Mouse (Mus musculus) left cerebral cortex, postnatal 4 days (tissue): ENCODE results near the gene Tspan33. TPM values are rescaled to one million over a fixed set of nuclear protein-coding genes. Genes with fewer than 3 reads are reported as not detected.
"Not testable (repeated sequence)": the region's sequence is repeated elsewhere in the genome, so short reads cannot be mapped to it uniquely, and the experiment has no call there.

ENCODE experiments used
- DNase-seq: peaks from one replicate; pipeline ENCODE4 v3.0.0-alpha.2; 2022
- intact Hi-C: fragments of 180-260 bp; cut with DNase I; formaldehyde crosslinking; loops from one replicate; pipeline ENCODE4 v1.15.1; 2025
- total RNA-seq, 2 experiments: library from RNA; stranded (reverse); gene quantifications; 2 replicates each; pipeline ENCODE4 v1.2.3; 2021

Tspan33 gene
- 1 to 10 TPM; 7.0 to 8.8 TPM for total RNA-seq

GRCm38 (mm10) chr6:29693953-29694352 is at the start of gene Tspan33:
Tspan33 (plus strand) TSS chr6:29694222.
- intact Hi-C loops = no loop called here
- peak; percentile 95 for DNase-seq

DNA sequence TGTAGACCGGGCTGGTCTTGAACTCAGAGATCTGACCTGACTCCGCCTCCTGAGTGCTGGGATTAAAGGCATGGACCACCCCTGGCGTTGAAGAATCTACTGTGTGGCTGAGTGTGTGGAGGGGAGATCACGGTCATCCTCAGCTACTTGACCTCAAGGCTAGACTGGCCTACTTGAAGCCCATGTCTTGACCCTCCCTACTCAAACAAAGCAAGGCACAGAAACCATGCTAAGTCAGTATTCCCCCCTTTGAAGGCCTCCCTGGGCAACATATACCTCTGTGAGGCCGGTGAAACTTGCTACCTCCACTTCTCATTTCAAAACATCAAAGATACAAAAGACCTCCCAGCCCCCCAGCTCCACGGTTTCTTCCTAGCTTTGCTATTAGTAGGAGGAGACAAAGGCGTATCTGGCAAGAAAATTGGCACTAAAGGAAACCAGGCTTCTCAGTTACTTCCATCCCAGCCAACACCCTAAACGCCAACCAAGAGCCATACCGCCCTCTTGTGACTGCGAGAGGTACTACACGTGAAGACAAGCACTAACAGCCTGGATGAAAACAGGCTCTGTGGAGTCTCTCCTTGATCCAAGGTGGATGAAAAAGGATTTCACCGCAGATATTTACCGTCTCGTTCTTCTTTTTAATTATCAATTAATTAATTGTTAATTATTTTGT is 44.4 kb upstream of the Tspan33 start:
- intact Hi-C loops = no loop called here
- DNase-seq = peak; percentile 86

DNA sequence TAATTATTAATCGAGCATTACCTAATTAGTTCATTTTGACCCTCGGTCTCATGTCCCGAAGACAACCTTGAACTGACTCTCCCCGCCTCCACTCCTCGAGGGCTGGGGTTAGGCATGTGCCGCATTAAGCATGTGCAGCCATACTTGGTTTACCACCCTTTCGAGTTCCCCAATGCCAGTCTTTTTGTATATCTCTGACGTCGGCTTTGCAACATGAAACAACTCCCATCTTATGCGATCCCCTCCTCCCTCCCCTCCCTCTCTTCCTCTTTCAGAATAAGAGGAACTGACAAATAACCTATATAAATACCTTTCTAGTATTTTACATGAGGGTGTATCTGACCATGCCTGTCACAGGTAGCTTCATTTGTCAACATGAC is 43.9 kb upstream of the Tspan33 start:
- intact Hi-C loops = no loop called here
- no peak for DNase-seq

DNA sequence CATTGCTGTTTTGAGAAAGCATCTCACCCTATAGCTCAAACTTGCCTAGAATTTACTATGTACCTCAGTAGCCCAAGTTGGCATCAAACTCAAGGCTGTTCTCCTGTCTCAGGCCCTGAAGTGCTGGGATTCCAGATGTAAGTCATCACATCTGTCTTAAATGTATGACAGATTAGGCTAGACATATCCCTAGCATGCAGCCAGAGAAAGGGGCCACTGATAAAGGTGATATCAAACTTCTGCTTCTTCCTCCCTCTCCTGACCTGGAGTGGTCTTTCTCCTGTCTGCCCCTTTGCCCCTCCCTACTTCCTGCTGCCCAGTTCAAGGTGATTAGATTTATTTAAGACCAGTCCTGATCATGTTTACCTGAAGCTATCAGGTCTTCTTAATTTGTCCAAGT is 40.8 kb upstream of the Tspan33 start:
- DNase-seq = no peak
- intact Hi-C loops = no loop called here

DNA sequence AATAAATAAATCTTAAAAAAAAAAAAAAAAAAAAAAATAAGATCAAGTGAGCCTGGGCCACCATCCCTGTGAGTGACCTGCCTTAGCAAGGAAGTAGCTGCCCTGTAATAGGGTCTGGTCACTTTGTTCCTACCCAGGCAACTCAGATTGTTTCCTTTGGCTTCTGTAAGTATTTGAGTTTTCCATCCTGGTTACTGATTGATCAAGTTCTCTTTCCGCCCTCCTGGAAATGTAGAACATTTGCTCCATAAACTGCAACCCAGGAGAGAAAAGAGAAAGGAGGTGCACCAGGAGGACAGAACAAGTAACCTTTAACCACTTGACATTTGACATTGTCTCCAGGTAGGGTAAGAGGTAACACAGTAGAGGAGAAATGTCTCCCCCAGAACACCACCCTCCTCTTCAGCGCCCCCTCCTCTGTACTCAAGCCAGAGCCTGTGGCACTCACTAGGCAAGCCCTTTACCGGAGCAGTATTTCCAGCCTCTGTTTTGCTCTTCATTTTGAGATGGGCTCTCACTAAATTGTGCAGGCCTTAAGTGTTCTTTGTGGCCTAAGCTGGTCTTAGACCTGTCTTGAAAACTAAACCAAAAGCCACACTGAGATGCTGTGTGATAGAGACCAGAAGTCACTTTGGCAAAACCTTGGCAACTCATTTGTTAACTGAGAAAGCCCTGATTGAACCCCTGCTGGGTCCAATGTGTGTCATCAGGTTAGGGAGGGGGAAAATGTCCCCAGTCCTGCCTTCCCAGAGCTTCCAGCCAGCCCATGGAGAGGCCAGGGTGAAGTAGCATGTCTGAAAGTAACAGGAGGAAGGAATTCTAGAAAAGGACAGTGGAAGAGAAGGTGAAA is 35.2 kb upstream of the Tspan33 start:
- intact Hi-C loops = no loop called here
- DNase-seq = no peak

GRCm38 (mm10) chr6:29659964-29660363 is 34.1 kb upstream of the Tspan33 start:
- no peak for DNase-seq
- intact Hi-C loops = no loop called here

DNA sequence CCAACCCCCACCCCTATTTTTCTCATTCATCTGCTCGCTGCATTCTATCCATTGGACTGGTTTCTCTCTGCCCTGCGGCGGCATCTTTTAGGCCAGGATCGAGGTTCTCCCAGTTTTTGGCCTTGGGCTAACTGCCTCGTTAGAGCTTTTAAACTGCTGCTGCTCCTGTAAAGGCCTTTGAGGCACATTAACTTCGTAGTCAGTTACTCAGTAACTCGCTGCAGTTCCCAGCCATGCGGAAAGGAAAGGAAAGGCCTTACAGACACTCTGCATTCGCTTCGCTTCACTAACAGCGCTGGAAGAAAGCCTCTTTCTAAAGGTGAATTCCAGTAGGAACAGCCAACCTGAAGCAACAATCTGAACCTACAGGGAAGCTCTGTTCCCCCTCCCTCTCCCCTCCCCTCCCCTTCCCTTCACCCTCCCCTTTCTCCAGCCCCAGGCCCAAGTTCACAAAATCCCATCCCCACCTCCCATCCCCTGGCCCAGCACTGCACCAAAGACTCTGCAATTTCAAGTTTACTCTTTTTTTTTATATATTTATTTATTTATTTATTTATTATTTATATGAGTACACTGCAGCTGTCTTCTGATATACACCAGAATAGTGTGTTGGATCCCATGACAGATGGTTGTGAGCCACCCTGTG is 33.2 kb upstream of the Tspan33 start:
- no peak for DNase-seq
- intact Hi-C loops = no loop called here

DNA sequence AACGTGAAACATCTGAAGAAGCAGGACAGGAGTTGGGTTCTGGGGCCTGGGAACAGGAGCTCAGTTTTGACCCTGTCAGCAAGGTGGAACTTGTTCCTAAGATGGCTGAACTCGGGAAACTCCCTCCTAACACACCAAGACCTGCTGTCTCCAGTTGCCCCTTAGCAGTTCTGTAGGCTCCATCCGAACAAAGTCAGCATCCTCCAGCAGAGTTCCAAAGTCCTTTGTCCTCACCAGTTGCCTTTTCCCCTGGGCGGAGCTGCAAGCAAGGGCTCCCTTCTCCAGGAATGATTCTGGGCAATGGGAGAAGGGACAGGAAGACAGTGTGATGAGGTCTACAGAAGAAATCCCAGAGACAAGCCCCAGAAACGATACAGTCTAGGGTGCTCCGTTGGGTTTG is 26.8 kb upstream of the Tspan33 start:
- intact Hi-C loops = no loop called here
- DNase-seq = no peak

- no peak for DNase-seq
- intact Hi-C loops = no loop called here
These were observed 22.3 kb upstream of the Tspan33 start for GRCm38 (mm10) chr6:29671741-29672140.

DNA sequence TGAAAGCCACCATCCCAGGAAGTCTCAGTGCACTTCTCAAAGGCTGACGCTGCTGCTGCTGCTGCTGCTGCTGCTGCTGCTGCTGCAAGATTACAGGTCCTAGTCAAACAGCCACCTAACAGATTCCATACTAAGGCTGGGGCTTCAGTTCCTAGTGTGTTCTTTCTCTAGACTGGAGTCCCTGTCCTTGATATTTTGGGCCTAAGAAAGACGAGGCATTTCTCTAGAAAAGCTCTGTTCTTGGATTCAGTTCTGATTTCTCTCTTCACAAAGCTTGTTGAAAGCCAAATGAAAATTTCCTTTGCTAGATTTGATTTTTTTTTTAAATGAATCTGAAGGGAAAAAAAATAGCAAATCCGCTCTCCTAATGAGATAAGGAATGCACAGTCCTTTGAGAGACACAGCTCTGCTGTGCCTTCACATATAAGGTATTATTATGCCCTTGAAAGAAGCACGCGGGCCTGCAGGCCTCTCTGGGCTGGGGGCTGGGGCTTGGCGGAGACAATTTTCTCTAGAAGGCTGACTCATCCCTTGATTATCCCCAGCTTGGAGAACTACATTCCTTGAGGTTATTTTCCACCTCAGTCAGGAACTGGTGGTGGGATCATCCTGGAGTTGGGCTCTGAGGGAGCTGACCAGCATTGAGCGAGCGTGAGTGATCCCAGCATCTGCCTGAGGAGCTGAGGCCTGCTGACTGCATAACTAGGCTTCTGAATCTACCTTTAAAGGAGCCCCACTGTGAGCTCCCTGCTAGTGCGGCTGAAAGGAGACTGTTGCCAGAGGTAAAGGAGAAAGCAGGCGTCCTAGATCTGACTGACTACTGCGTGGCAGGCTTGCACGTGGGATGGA is 21.2 kb upstream of the Tspan33 start:
- intact Hi-C loops = no loop called here
- DNase-seq = no peak

DNA sequence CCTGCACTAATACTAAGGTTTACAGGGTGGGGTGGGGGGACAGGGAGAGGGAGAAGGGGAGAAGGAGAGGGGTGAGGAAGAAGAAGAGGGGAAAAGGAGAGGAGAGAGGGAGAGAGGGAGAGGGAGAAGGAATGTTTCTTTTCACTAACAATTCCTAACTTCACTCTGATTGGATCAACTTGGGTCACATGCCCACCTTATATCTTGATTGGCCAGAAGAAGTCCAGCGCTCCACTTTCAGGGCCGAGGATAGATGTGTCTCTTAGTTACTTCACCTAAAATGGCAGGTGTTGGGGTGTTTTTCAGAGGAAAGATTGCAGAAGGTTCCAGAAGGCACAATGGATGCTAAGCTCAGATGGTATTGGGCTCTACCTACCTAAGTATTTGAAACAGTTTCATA is 20.3 kb upstream of the Tspan33 start:
- no peak for DNase-seq
- intact Hi-C loops = no loop called here

DNA sequence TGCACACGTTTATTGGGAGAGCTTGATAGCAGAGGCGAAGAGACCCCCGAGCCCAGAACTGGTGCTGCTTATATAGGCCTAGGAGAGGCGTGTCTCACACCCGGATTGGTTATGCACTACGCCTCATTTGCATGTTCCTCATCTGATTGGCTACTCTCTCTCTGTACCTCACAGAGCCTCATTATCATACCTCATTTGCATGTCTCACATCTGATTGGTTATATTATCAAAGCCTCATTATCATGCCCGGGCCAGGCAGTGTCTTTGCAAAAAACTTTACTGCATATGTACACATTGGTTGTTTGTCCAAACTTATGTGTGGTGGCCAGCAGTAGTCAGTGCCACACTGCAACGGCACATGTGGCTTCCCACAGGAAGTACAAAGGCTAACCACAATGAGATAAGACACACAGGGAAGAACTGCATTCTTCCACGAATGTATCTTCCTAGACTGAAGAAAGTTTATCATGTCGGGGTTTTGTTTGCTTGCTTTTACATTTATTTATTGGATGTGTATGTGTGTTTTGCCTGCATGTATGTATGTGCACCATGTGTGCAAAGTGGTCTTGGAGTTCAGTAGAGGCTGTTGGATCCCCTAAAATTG is 14.0 kb upstream of the Tspan33 start:
- intact Hi-C loops = not testable (repeated sequence)

DNA sequence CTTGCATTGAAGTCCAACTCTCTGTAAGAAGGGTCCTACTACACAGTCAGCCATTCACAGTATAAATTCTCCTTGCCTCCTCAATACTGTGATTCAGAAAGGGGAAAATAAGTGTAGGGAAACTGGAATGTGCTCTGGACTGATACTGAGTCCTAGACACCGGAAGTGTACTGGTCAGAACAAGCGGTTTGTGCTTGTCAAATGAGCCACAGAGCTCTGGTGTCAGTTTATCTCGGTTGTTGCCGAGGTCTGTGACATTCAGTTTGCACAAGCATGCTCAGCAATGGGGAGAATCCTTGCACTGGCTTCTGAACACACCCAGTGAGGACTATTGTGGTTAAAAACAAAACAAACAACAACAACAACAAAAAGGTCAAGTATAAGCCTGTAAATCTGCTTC is 12.2 kb upstream of the Tspan33 start:
- intact Hi-C loops = no loop called here

More for the DNA sequence above, 14.0 kb upstream of the Tspan33 start:
- DNase-seq = not testable (repeated sequence)

DNA sequence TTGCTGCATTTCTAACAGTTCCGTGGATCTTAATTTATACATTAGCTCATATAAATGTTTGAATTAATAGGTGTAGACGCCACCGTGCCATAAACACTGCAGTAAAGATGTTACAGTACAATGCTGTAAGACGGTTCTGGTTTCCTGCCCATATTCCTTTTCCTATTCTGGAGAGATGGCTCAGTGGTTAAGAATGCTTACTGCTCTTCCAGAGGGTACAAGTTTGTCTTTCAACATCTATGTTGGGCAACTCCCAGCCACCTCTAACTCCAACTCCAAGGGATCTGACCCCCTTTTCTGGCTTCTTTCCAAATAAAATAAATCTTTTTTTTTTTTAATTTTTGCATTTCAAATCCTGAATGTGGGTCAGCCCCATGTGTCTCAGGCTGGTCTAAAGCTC is 9.3 kb upstream of the Tspan33 start:
- intact Hi-C loops = no loop called here
- no peak for DNase-seq

More for the DNA sequence above, 12.2 kb upstream of the Tspan33 start:
- no peak for DNase-seq

DNA sequence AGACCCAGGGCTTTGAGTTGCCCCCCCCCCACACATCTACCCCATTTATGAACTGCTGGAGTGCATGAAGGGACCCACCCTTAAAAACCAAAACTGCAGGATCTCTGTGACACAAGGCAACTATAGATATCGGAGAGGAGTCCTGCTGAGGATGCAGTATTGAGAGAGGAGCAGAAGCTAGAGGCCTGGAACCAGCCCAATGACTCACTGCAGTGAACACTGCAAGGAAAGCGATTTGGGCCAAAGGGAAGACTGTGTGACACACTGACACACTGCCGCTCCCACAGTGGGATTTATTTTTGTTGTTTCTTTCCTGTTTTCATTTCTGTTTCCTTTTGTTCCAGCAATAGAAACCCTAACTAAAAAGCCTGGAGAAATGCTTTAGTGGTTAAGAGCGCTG is 8.1 kb upstream of the Tspan33 start:
- intact Hi-C loops = no loop called here
- no peak for DNase-seq

DNA sequence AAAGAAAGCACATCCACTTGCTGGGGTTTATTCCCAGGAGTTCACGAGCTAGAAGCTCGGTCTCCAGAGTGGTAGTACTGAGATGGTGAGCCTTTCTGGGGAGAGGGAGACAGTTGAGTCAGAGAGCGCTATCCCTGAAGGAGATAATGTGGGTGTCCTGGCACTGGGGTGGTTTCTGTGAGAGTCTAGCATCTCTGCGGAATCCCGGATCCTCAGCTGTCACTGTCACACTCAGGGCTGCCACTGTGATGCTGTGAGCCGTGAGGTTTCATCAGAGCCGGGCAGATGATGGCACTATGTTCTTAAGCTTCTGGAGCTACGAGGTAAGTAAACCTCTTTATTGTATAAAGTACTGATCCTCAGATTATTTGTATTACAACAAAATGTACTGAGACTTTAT is 4.6 kb upstream of the Tspan33 start:
- intact Hi-C loops = no loop called here
- no peak for DNase-seq

- DNase-seq = no peak
- intact Hi-C loops = no loop called here
These were observed 610 bp downstream of the Tspan33 start for GRCm38 (mm10) chr6:29694375-29695289.

GRCm38 (mm10) chr6:29695290-29695674 is 1.3 kb downstream of the Tspan33 start:
- intact Hi-C loops = no loop called here
- DNase-seq = no peak

GRCm38 (mm10) chr6:29695975-29696374 is 2.0 kb downstream of the Tspan33 start:
- no peak for DNase-seq
- intact Hi-C loops = no loop called here
